Mouse (Mus musculus) brain, embryonic 14.5 days (tissue): ENCODE measurements around the gene Cfh.

ENCODE experiments used
- CTCF ChIP-seq: fragments of 200-500 bp; IDR thresholded peaks from 2 replicates; pipeline ENCODE4 v1.5.1; 2012; ENCODE audit warnings: inconsistent platforms, mild to moderate bottlenecking, moderate library complexity, borderline replicate concordance; ENCODE audit not compliant: insufficient read depth, insufficient read length; ENCODE audit errors: extremely low read depth
- POLR2A ChIP-seq: fragments of 200-500 bp; IDR thresholded peaks from 2 replicates; pipeline ENCODE4 v1.6.1; 2012; ENCODE audit warnings: mild to moderate bottlenecking, inconsistent platforms, borderline replicate concordance; ENCODE audit not compliant: poor library complexity, insufficient read depth, insufficient read length, severe bottlenecking; ENCODE audit errors: extremely low read depth

- TF ChIP-seq POLR2A (no peak), CTCF (no peak)
Observed at GRCm38 (mm10) chr1:140175442-140175841, 8.1 kb downstream of the Cfh start.
